Mouse (Mus musculus) liver, embryonic 14.5 days (tissue): ENCODE results near the gene Pum2. TPM values are rescaled to one million over a fixed set of nuclear protein-coding genes. Genes with fewer than 3 reads are reported as not detected.

Experiments
- ATAC-seq: fragments of 200-750 bp; cut with Nextera tagmentation; 2 replicates; pipeline ENCODE4 v1.8.0; 2017; ENCODE audit warnings: moderate number of reproducible peaks, mild to moderate bottlenecking, moderate library complexity; ENCODE audit not compliant: insufficient read depth
- DNase-seq, 3 experiments: peaks; one replicate each; pipeline ENCODE4 v3.0.0-alpha.2; 2012 to 2013; ENCODE audit warnings: low read depth in 3 of 3, low spot score in 3 of 3
- H3K27ac ChIP-seq: fragments of 300-500 bp; sonication (generic); 2 replicates; pipeline ENCODE4 v1.5.1; 2014; ENCODE audit warnings: moderate library complexity, mild to moderate bottlenecking, control low read depth, inconsistent platforms
- H3K27me3 ChIP-seq: fragments of 300-500 bp; sonication (generic); 2 replicates; pipeline ENCODE4 v1.6.1; 2014; ENCODE audit warnings: mild to moderate bottlenecking, low read length, moderate library complexity; ENCODE audit not compliant: control insufficient read depth, insufficient read depth
- H3K36me3 ChIP-seq: fragments of 300-500 bp; sonication (generic); replicated peaks from 2 replicates; pipeline ENCODE4 v1.6.1; 2014; ENCODE audit warnings: low read depth; ENCODE audit not compliant: control insufficient read depth, insufficient read depth
- H3K4me1 ChIP-seq, 2 experiments: fragments of 200-500 bp in 1 of 2; fragments of 300-500 bp in 1 of 2; sonication (generic) in 1 of 2; replicated peaks; 2 replicates each; pipeline ENCODE4 v1.6.1; 2012 to 2014; ENCODE audit warnings: antibody characterized with exemption in 1 of 2, inconsistent platforms in 1 of 2, low read length in 1 of 2; ENCODE audit not compliant: control insufficient read depth in 2 of 2, insufficient read depth in 2 of 2
- H3K4me2 ChIP-seq: fragments of 300-500 bp; sonication (generic); 2 replicates; pipeline ENCODE4 v1.6.1; 2014; ENCODE audit warnings: low read depth, mild to moderate bottlenecking, control low read depth, moderate library complexity
- H3K4me3 ChIP-seq, 2 experiments: fragments of 200-500 bp in 1 of 2; fragments of 300-500 bp in 1 of 2; sonication (generic) in 1 of 2; 2 replicates each; pipeline ENCODE4 v1.5.1; 2012 to 2014; ENCODE audit warnings: low read depth in 2 of 2, low read length in 2 of 2, mild to moderate bottlenecking in 2 of 2, control low read depth in 1 of 2, inconsistent platforms in 1 of 2, moderate library complexity in 1 of 2; ENCODE audit not compliant: insufficient read depth in 1 of 2
- H3K9ac ChIP-seq: fragments of 300-500 bp; sonication (generic); replicated peaks from 2 replicates; pipeline ENCODE4 v1.6.1; 2014; ENCODE audit warnings: mild to moderate bottlenecking, control low read depth, moderate library complexity
- H3K9me3 ChIP-seq: fragments of 300-500 bp; sonication (generic); 2 replicates; pipeline ENCODE4 v1.6.1; 2016; ENCODE audit warnings: low read length, mixed read lengths; ENCODE audit not compliant: control insufficient read depth
- CTCF ChIP-seq: IDR thresholded peaks from 2 replicates; pipeline ENCODE4 v1.5.1; 2016; ENCODE audit warnings: antibody characterized with exemption, low read depth, control low read depth
- EP300 ChIP-seq: IDR thresholded peaks from 2 replicates; pipeline ENCODE4 v1.6.1; 2016; ENCODE audit warnings: antibody characterized with exemption, low read depth
- WGBS: fragments of 180-500 bp; shearing (Covaris S2); extraction: QIAGEN DNeasy Blood & Tissue Kit; methylation state at CpG from one replicate; pipeline ENCODE4 v1.1.7; 2014; ENCODE audit not compliant: insufficient replicate concordance; 5-methylcytosine and 5-hydroxymethylcytosine counted together
- polyA plus RNA-seq, 2 experiments: library from polyadenylated mRNA; depleted of rRNA in 1 of 2; stranded (reverse) in 1 of 2; unstranded in 1 of 2; fragments of >200 nt; fragmentation: Nextera tagmentation in 1 of 2; extraction: Ambion mirVana in 1 of 2; gene quantifications; 2 replicates each; pipeline versions ENCODE4 v1.2.1 to v1.2.3; 2012 to 2014

The Pum2 gene
- polyA plus RNA-seq, 2 experiments = 18.4 to 20.6 TPM

DNA sequence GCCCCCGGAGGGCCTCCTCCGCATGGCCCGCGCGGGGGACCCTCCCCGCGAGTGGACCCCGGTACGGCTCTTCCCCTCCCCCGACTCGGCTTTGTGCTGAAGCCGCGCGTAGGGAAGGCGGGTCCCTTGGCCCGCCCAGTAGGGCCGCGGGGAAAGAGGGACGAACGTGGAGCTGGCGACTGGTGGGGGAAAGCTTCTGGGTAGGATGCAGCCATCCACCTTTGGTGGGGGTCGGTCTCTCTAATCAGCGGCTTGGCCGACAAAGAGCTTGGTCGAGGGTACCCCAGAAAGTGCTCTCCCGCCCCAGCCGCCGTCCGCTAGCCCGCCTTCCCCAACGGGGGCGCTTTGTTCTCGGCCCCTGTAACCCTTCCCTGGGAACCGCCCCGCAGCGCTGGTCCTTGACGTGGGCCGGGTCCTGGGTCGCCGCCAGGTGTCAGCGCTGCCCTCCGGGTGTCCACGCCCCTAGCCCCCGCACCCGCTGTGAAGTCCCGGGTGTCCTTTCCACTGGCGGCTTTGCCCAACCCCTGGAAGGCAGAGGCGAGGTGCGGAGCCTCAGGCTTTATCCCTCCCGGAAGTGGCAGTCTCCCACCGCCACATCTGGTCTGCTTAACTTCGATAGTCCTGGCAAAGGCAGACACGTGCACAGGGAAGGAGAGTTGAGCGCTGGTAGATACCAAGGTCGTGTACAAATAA lies 98.7 kb downstream of the Pum2 start:
- Histone ChIP-seq H3K4me2 (peak overlapping the region; percentile 93), H3K36me3 (no peaks in the 10 kb centered on the region), H3K27ac (no peak overlapping the region), H3K4me1 (peaks cover 0 to 8% of the 10 kb centered on the region in 2 experiments; a peak in 3 of 4 replicates), H3K27me3 (peaks cover 26% of the 10 kb centered on the region), H3K9me3 (no peaks in the 10 kb centered on the region), H3K4me3 (peak overlapping the region; percentile 66 to 68), H3K9ac (peak overlapping the region; percentile 63)
- DNase-seq (peak in 1 of 3 experiments; percentile 9), ATAC-seq (peak; percentile 39)
- WGBS = under 1% methylated on average over 52 of the region's 55 CpGs
- TF ChIP-seq EP300 (no peak), CTCF (no peak)

DNA sequence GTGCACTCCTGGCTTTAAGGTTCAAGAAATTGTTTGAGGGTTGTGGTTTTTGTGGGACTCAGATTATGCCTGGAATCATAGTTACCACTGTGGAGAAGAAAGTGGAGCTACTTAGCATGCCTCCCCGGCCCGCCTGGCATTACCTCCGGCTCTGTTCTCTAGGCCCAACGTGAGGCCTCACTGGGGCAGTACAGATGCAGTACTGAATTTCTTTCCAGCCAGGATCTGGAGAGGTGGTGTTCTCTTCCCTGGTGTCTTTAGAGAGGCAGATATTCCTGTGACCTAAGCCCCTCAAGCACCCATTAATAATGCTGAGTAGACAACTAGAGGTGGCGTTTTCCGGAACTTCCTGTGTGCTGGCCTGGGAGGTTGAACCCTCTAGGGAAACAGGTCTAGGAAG lies 99.4 kb downstream of the Pum2 start:
- no peak for DNase-seq
- Histone ChIP-seq H3K36me3 (no peaks in the 10 kb centered on the region), H3K4me3 (no peak overlapping the region; a peak in 1 of 4 replicates), H3K4me2 (peak overlapping the region; percentile 93), H3K4me1 (peaks cover 0 to 8% of the 10 kb centered on the region in 2 experiments; a peak in 3 of 4 replicates), H3K9me3 (no peaks in the 10 kb centered on the region), H3K27ac (no peak overlapping the region), H3K27me3 (peaks cover 26% of the 10 kb centered on the region), H3K9ac (no peak overlapping the region)
- TF ChIP-seq EP300 = no peak
- no peak for TF ChIP-seq CTCF
- WGBS = 59% methylated on average over 6 of the region's 6 CpGs
- ATAC-seq = no peak

DNA sequence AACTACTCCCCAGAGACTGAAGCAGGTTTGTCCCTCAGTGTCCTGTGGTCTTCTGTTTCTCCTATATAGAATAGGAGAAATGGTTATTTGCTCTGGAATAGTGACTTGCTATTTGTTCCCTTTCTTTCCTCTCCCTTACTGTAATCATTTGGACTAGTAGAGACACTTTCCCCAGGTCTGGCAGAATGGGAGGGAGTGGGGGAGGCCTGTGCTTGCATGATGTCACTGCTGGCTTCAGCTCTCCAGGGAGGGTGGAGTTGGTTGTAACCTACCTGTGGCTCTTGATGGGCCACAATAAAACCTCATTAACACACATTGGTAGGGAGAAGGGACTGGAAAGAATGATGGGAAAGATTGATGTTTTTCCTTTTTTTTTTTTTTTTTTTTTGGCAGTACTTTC lies 100.2 kb downstream of the Pum2 start:
- Histone ChIP-seq H3K9me3 (no peaks in the 10 kb centered on the region), H3K4me3 (no peak overlapping the region), H3K4me2 (no peak overlapping the region), H3K27ac (no peak overlapping the region), H3K9ac (no peak overlapping the region), H3K36me3 (no peaks in the 10 kb centered on the region), H3K27me3 (peaks cover 26% of the 10 kb centered on the region), H3K4me1 (peaks cover 0 to 8% of the 10 kb centered on the region in 2 experiments; a peak in 3 of 4 replicates)
- DNase-seq (no peak), ATAC-seq (no peak)
- TF ChIP-seq CTCF (no peak), EP300 (no peak)

DNA sequence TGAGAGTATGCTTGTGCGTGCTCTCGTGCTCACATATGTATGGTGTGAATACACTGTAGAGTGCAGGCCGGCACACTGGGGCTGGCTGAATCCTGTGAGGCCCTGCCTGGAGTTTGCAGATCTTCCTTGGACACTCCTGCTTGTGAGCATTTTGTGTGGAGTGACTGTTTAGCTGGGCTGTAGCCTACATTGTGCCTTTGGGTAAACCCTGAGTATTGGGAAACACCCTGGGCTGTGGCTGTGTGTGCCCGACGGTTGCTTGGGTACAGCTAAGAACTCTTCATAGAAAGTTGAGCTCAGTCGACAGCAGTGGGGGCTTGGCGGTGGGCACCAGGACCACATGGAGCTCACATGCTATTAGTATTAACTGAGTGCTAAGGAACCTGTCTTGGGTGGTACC lies 102.3 kb downstream of the Pum2 start:
- no peak for DNase-seq
- Histone ChIP-seq H3K9me3 (no peaks in the 10 kb centered on the region), H3K4me2 (no peak overlapping the region), H3K36me3 (no peaks in the 10 kb centered on the region), H3K27ac (no peak overlapping the region), H3K27me3 (peaks cover 18% of the 10 kb centered on the region), H3K9ac (no peak overlapping the region), H3K4me3 (no peak overlapping the region), H3K4me1 (peaks cover 0 to 13% of the 10 kb centered on the region in 2 experiments; a peak in 3 of 4 replicates)
- no peak for ATAC-seq
- WGBS = 70% methylated on average over 7 of the region's 7 CpGs
- no peak for TF ChIP-seq CTCF
- no peak for TF ChIP-seq EP300

DNA sequence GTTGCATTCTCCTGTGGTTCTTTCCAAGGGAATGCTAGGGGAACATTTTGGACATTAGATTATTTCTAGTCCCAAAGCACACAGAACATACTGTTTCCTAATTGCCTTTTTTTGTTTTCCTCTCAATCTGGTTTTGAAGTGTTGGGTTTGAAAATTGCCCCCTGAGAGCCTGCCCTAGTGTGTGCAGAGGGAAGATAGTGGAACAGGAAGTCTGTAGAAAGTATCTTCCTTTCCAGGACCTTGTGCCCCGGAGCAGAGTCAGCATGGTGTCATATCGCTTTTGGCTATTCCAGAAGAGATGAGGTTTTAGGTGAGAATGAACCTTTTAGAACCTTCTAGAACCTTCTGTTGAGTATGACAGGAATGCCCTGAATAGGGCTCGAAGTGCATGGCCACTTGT lies 102.8 kb downstream of the Pum2 start:
- no peak overlapping the region for H3K4me3 ChIP-seq
- no peak overlapping the region for H3K4me2 ChIP-seq
- DNase-seq (no peak), ATAC-seq (no peak)
- no peak for TF ChIP-seq EP300
- no peak for TF ChIP-seq CTCF
- H3K27ac ChIP-seq = no peak overlapping the region
- H3K9me3 ChIP-seq = no peaks in the 10 kb centered on the region
- peaks cover 12% of the 10 kb centered on the region for H3K27me3 ChIP-seq
- H3K9ac ChIP-seq = no peak overlapping the region
- 31% methylated on average over 3 of the region's 3 CpGs for whole genome bisulfite sequencing
- no peaks in the 10 kb centered on the region for H3K36me3 ChIP-seq
- peaks cover 0 to 13% of the 10 kb centered on the region in 2 experiments; a peak in 3 of 4 replicates for H3K4me1 ChIP-seq
